Mouse (Mus musculus) activated CD4-positive, CD25-positive, alpha-beta regulatory T cell, adult 4 months (primary cell): ENCODE results near the gene Oas1g. TPM values are rescaled to one million over a fixed set of nuclear protein-coding genes. Genes with fewer than 3 reads are reported as not detected.
"Not testable (repeated sequence)": the region's sequence is repeated elsewhere in the genome, so short reads cannot be mapped to it uniquely, and the experiment has no call there.

ENCODE experiments used
- ATAC-seq: one replicate; pipeline ENCODE4 v1.8.0; 2017
- polyA plus RNA-seq, 2 experiments: library from polyadenylated mRNA; unstranded; fragments of 100-300 nt; shearing (Covaris generic); gene quantifications; one replicate each; pipeline ENCODE4 v1.2.1; 2017

Gene Oas1g
- 1 to 10 TPM in 1 of 2 experiments, not detected in 1; 1.0 TPM for polyA plus RNA-seq

- not testable (repeated sequence) for ATAC-seq
Observed at GRCm38 (mm10) chr5:120887413-120887812, at the start of gene Oas1g. Oas1g (minus strand) TSS chr5:120887613.

DNA sequence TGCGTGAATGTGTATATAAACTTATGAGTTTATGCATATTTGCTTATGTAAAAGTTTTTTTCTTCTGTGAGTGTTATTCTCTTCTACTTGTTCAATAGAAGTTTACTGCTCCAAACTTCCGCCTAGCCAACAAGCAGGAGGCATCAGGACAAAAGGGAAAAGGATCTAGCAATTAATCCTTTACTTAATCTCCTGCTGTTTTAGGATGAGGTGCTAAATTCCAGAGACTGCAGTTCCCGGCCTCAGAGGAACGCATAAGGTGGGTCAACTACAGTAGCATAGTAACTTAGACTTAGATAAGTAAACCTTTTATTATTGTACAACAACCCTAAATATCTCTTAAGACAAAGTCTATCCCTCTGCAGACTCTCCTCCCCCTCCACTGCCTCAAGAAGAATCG is 46.6 kb upstream of the Oas1g start:
- ATAC-seq = no peak

DNA sequence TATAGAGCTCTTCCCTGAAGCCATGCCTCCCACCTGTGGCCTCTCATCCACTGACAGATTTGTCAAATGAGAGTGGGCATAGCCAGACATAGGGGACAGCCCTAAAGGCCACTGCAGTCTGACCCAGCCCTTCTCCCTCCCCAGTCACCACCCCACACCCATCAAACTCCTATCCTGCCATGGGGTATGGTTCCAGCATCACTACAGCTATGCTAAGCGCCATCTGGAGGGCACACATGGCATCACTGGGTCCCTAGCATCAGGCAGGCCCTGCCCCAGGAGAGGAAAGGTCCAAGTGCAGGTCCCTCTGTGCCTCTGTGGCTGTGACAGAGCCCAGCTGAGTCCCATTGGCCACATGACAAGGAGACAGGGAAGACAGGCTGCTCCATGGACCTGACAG is 39.6 kb upstream of the Oas1g start:
- ATAC-seq = no peak

- not testable (repeated sequence) for ATAC-seq
Observed at GRCm38 (mm10) chr5:120926311-120926710, 38.9 kb upstream of the Oas1g start.

DNA sequence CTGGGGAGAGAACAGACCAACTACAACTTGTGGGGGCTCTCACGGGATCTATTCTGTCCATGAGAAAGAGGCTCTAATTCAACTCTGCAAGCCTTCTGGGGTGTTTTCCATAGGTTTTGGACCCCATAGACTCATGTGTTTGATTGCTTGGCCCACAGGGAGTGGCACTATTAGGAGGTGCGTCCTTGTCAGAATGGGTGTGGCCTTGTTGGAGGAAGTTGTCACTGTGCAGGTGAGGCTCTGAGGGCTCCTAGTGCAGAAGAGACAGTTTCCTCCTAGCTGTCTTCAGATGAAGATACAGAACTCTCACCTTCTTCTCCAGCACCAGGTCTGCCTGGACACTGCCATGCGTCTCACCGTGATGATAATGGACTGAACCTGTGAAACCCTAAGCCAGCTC is 37.1 kb upstream of the Oas1g start:
- not testable (repeated sequence) for ATAC-seq

- no peak for ATAC-seq
Observed at GRCm38 (mm10) chr5:120923969-120924368, 36.6 kb upstream of the Oas1g start.

DNA sequence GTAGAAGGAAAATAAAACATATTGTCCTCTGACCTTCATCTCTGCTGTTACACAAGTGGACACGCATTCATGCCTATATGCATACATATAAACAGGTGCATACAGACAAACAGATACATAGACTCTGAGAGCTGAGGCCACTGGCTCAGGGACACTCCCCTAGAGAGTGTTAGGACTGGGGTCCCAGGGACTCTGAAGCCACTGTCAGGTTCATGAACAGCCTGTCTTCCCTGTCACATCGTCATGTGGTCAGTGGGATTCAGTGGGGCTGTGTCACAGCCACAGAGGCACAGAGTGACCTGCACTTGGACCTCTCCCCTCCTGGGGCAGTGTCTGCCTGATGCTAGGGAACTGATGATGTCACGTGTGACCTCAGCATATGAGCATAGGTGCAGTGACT is 32.9 kb upstream of the Oas1g start:
- ATAC-seq = no peak

GRCm38 (mm10) chr5:120919156-120919935 is 31.9 kb upstream of the Oas1g start:
- ATAC-seq = not testable (repeated sequence)

DNA sequence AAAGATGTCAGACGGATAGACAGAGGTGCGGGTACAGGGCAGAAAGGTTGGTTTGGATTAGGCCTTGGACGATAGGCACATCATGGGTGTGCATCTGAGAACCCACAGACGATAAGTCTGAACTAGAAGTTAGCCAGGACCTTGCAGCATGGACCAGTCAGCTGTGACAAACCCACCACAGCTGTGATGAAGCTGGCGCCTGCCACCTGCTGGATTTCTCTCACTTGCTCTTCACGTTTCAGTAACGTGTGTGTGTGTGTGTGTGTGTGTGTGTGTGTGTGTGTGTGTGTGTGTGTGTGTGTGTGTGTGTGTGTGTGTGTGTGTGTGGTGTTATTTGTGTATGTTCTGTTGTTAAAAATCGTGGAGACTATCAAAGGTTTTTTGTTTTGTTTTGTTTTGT is 26.8 kb upstream of the Oas1g start, which contains the start of gene Oas1d:
Gene Oas1d, plus strand, starts transcription at position 333 of the 400 bp plus-strand sequence.
- not testable (repeated sequence) for ATAC-seq

DNA sequence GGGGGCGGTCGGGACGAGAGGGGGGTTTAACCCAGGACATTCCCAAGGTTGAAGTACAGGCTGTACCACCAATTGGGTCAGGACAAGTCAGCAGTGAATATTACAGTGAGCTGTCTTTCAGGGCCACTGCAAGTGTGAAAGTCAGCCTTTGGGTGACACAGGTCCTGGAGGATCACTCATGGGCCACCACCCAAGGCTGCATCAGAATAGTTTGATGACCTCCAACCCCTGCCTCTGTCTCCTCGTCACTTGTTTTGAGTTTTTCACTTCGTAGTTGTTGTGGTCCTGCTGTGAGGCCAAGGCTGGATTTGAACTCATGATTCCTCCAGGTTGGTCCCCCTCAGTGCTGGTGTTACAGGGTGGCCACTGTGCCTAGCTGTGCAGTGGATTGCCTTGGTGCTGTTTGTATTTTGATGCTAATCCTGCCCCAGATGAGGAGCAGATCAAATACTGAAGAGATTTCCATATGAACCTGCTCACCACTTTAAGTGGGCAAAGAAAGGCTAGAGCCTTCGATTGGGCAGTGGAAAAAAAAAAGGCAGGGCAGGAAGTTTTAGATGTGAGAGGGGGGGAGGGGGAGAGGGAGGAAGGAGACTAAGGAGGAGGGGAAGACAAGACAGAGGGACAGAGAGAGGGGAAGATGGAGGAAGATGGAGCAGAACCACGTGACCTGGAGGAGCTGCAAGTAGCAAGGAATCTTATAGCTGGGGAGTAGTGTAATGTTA is 20.9 kb upstream of the Oas1g start:
- no peak for ATAC-seq

DNA sequence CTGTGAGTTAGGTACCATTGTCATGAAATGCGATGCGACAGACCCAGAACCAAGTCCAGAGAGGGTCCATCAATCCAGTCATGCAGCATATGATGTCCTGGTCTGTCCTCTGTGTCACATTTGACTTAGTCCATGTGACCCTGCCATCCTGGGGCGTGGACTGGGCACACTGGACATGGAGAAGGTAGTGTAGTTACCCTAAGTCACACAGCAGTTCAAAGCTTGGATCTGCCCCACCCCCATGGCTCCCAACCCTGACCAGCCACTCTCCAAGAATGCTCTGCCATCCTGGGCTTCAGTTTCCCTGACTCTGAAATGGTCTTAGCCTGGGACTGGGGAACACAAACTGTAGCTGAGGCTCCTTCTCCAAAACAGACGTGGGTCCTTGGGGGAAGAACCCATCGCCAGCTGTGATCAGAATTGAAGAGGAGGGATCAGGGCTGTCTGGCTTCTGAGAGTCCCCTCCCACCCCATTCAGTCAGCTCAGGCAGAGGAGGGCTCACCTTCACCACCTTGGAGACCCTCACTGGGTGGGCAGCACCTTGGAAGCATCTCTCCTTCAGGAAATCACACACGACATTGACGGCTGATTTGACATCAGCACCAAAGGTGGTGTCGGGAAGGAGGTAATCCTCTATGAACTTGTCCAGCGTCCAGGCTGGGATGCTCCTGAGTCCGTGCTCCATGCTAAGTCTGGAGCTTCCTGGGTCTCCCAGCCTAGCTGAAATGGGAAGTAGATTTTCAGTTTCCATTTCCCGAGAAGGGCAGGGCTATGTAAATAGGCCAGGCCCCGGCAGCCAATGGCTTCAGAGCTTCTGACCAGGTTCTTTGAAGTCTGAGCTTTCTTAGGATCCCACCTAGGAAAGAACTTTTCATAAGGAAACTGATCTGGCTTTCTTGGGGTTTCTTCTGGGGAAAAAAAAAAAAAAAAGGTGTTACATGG is 19.6 kb upstream of the Oas1g start, which contains the start of gene Oas1a:
Gene Oas1a, minus strand, starts transcription at position 731 of the 943 bp plus-strand sequence.
- not testable (repeated sequence) for ATAC-seq

- ATAC-seq = no peak
Observed at GRCm38 (mm10) chr5:120902056-120902455, 14.6 kb upstream of the Oas1g start.

- ATAC-seq = no peak
Observed at GRCm38 (mm10) chr5:120900666-120901065, 13.3 kb upstream of the Oas1g start.

DNA sequence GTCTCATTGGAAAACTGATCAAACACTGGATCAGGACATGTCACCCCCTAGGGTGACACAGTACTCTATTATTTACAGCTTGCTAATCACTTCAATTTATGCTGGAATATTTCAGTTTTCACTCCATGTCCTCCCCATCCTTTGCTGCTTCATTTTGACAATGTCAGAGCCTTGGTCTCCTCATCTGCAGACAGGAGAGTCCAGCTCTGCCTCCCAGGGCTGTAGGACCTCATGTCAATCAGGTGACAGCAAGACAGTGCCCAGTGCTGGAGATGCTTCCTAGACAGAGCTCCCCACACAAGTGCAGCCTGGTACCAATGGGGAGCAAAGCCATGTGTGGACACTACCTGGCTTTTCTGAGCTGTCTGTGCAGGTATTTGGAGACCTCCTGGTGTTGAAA is 11.3 kb upstream of the Oas1g start:
- no peak for ATAC-seq

DNA sequence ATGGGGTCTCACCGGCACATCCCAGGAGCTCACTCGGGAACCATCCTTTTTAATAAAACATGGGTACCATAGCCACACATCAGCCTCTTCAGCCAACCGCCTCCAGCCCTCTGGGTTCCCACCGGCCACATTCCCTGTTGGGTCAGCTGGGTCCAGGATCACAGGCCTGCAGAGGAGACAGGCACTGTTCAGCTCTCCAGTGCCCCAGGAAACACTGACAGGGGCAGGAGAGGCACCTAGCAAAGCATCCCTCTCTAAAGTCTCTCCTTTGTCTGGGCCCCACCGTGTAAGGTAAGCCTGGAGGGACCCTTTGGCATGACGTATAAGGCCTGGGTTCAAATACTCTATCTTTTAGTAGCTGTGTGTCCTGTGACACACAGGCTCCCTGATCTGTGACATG is 10.9 kb upstream of the Oas1g start:
- ATAC-seq = no peak

- ATAC-seq = no peak
Observed at GRCm38 (mm10) chr5:120895231-120895900, 8.0 kb upstream of the Oas1g start.

DNA sequence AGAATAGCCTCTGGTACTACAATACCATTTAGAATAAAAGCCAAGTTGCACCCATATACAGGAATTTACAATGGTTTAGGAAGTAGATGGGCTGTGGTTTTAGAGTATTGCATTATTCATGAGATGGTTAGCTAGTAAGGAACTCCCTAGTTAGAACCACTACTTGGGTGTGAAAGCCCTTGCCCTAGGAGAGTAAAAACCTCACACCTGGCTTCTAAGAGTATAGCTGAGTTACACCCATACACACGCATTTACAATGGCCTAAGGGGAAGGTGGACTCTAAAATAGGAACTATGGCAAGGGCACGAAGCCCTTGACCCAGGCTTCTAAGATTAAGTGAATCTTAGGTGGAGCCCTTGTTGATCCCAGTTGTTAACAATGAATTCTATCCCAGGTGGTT is 7.3 kb upstream of the Oas1g start:
- not testable (repeated sequence) for ATAC-seq

DNA sequence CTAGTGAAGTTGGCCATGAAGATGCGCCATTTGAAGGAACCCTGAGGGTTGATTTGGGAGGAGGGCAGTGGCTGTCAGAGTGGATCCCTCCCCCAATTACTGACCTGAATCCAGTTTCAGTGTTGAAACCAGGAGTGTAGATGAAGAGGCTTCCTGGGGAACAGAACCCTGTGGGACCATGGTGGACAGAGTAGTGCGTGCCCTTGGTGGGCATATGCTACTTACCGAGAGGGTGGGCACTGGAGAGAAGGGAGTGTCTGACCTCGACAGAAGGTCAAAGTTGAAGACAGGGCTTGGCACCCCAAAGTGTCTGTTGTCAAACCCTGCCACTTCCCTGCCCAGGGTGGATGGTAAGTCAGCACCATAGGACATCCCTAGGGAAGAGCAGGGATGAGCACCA is 6.5 kb upstream of the Oas1g start:
- ATAC-seq = not testable (repeated sequence)

- ATAC-seq = no peak
Observed at GRCm38 (mm10) chr5:120892243-120892660, 4.8 kb upstream of the Oas1g start.

DNA sequence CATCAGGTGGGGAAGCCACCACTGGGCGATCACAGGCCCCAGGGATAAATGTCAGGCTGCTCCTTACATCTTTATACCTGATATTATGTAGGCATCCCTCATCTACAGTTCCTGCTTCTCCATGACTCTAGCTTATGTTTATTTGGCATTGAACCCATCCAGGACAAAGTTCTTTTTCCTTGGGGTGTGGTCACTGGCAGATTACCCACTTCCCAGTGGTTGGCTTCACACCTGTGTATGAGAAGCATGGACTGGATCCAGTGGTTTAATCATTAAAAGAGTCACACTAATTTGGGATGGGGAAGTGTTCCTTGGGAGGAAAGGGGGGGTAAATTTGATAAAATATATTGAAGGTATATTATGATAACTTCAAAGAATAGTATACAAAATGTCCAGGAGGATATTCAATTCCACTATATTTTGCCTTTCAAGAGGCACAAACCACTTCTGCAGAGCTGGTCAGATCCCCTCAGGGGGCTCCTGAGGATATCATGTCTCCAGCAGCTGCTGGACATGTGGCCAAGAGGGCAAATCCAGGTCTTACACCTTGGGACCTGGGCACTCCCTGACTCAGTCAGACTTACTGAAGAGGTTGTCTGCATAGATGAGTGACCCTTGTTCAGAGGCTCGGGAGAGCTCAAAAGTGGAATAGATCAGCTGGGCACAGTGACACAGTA is 4.3 kb upstream of the Oas1g start:
- ATAC-seq = not testable (repeated sequence)

DNA sequence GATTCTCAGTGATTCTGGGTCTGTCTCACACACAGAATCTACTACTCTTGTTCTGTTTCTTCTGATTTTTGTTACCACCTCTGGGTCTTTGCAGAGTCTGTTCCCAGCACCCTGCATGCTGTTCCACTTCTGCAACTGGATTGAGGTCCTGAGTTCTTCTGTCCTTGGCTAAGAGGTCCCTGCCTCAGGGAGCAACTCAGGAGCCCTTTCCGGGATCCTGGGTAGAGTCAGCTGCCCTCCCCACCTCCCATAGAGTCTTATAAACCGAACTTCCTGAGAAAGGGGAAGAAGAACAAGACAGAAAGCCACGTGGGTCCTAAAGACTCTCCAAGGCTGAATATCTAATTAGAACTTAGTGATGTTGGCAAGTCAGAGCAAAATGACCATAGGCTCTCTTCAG is 3.6 kb upstream of the Oas1g start:
- ATAC-seq = no peak
